Mouse (Mus musculus) embryonic facial prominence, embryonic 10.5 days (tissue): Measurements from ENCODE around the gene Jag2. TPM values are rescaled to one million over a fixed set of nuclear protein-coding genes. Genes with fewer than 3 reads are reported as not detected.

Source experiments
- DNase-seq: peaks from one replicate; pipeline ENCODE4 v3.0.0-alpha.2; 2017; ENCODE audit warnings: low spot score
- H3K27ac ChIP-seq: fragments of 300-500 bp; sonication (generic); replicated peaks from 2 replicates; pipeline ENCODE4 v1.5.1; 2016; ENCODE audit warnings: mild to moderate bottlenecking
- H3K27me3 ChIP-seq: fragments of 300-500 bp; sonication (generic); replicated peaks from 2 replicates; pipeline ENCODE4 v1.6.1; 2016; ENCODE audit warnings: low read depth, mild to moderate bottlenecking; ENCODE audit not compliant: poor library complexity, severe bottlenecking
- H3K36me3 ChIP-seq: fragments of 300-500 bp; sonication (generic); replicated peaks from 2 replicates; pipeline ENCODE4 v1.6.1; 2016; ENCODE audit warnings: mild to moderate bottlenecking, moderate library complexity
- H3K4me1 ChIP-seq: fragments of 300-500 bp; sonication (generic); 2 replicates; pipeline ENCODE4 v1.6.1; 2016
- H3K4me3 ChIP-seq: fragments of 300-500 bp; sonication (generic); 2 replicates; pipeline ENCODE4 v1.5.1; 2016; ENCODE audit warnings: mild to moderate bottlenecking, moderate library complexity
- H3K9me3 ChIP-seq: fragments of 300-500 bp; sonication (generic); 2 replicates; pipeline ENCODE4 v1.6.1; 2016; ENCODE audit warnings: mild to moderate bottlenecking
- WGBS: fragments of 180-500 bp; shearing (Covaris S2); methylation state at CpG from one replicate; pipeline ENCODE4 v1.1.7; 2016; 5-methylcytosine and 5-hydroxymethylcytosine counted together
- polyA plus RNA-seq: library from polyadenylated mRNA; unstranded; fragments of >200 nt; fragmentation: Nextera tagmentation; extraction: Ambion mirVana; gene quantifications from 2 replicates; pipeline ENCODE4 v1.2.1, GENCODE M21; 2016

Gene Jag2
- polyA plus RNA-seq, 1 experiment from 2014 or later: 5.3 TPM

- no peak overlapping the region for H3K4me3 ChIP-seq
- no peak overlapping the region for H3K27ac ChIP-seq
- 73% methylated on average over 11 of the region's 11 CpGs for WGBS
- no peaks in the 10 kb centered on the region for H3K9me3 ChIP-seq
- no peak for DNase-seq
- H3K36me3 ChIP-seq: no peaks in the 10 kb centered on the region
- H3K27me3 ChIP-seq: no peaks in the 10 kb centered on the region
- H3K4me1 ChIP-seq: peaks cover 22% of the 10 kb centered on the region
Measured at GRCm38 (mm10) chr12:112894303-112894884, 35.2 kb downstream of the Jag2 start.

- DNase-seq: no peak
- Histone ChIP-seq H3K9me3 (peaks cover 5% of the 10 kb centered on the region; the same call in 1 of the 2 replicates), H3K27me3 (peaks cover 8% of the 10 kb centered on the region), H3K27ac (no peak overlapping the region), H3K4me1 (peaks cover 14% of the 10 kb centered on the region), H3K36me3 (no peaks in the 10 kb centered on the region), H3K4me3 (no peak overlapping the region)
- 59% methylated on average over 7 of the region's 7 CpGs for WGBS
Measured at GRCm38 (mm10) chr12:112885465-112885864, 44.1 kb downstream of the Jag2 start.

- no peak overlapping the region for H3K4me3 ChIP-seq
- peak overlapping the region; percentile 30 for H3K27ac ChIP-seq
- peaks cover 49% of the 10 kb centered on the region for H3K27me3 ChIP-seq
- no peaks in the 10 kb centered on the region for H3K36me3 ChIP-seq
- peaks cover 34% of the 10 kb centered on the region for H3K4me1 ChIP-seq
- WGBS: 63% methylated on average over 6 of the region's 6 CpGs
- DNase-seq: no peak
- no peaks in the 10 kb centered on the region for H3K9me3 ChIP-seq
Measured at GRCm38 (mm10) chr12:112881301-112881815, 48.2 kb downstream of the Jag2 start.

GRCm38 (mm10) chr12:112880661-112881060, 48.9 kb downstream of the Jag2 start:
- Histone ChIP-seq H3K4me3 (no peak overlapping the region), H3K27ac (peak overlapping the region; percentile 36; the same call in 1 of the 2 replicates), H3K27me3 (peaks cover 56% of the 10 kb centered on the region), H3K4me1 (peaks cover 34% of the 10 kb centered on the region), H3K36me3 (no peaks in the 10 kb centered on the region), H3K9me3 (no peaks in the 10 kb centered on the region)
- WGBS: 73% methylated on average over 4 of the region's 4 CpGs
- DNase-seq: no peak

- Histone ChIP-seq H3K4me1 (peaks cover 32% of the 10 kb centered on the region), H3K36me3 (no peaks in the 10 kb centered on the region), H3K27ac (no peak overlapping the region), H3K9me3 (no peaks in the 10 kb centered on the region), H3K4me3 (no peak overlapping the region), H3K27me3 (peaks cover 65% of the 10 kb centered on the region)
- WGBS: 83% methylated on average over 5 of the region's 5 CpGs
- no peak for DNase-seq
Measured at GRCm38 (mm10) chr12:112879731-112880130, 49.8 kb downstream of the Jag2 start.

GRCm38 (mm10) chr12:112877607-112878020, 52.0 kb downstream of the Jag2 start:
- H3K27me3 ChIP-seq: peaks cover 84% of the 10 kb centered on the region
- H3K9me3 ChIP-seq: no peaks in the 10 kb centered on the region
- peak overlapping the region; percentile 59 for H3K4me3 ChIP-seq
- peaks cover 44% of the 10 kb centered on the region for H3K4me1 ChIP-seq
- DNase-seq: peak; percentile 80
- no peaks in the 10 kb centered on the region for H3K36me3 ChIP-seq
- peak overlapping the region; percentile 71 for H3K27ac ChIP-seq
- under 1% methylated on average over 37 of the region's 37 CpGs for WGBS

- peak overlapping the region; percentile 71 for H3K27ac ChIP-seq
- WGBS: 4% methylated on average over 17 of the region's 17 CpGs
Measured at GRCm38 (mm10) chr12:112877073-112877576, 52.5 kb downstream of the Jag2 start.

GRCm38 (mm10) chr12:112876332-112877072, 53.1 kb downstream of the Jag2 start:
- Histone ChIP-seq H3K9me3 (no peaks in the 10 kb centered on the region), H3K4me1 (peaks cover 44% of the 10 kb centered on the region), H3K27me3 (peaks cover 96% of the 10 kb centered on the region), H3K36me3 (no peaks in the 10 kb centered on the region), H3K27ac (no peak overlapping the region; the same call in 1 of the 2 replicates), H3K4me3 (peak overlapping the region; percentile 59)
- peak; percentile 58 for DNase-seq
- 6% methylated on average over 28 of the region's 28 CpGs for WGBS

More at GRCm38 (mm10) chr12:112877073-112877576, 52.5 kb downstream of the Jag2 start:
- Histone ChIP-seq H3K27me3 (peaks cover 89% of the 10 kb centered on the region), H3K9me3 (no peaks in the 10 kb centered on the region), H3K4me1 (peaks cover 44% of the 10 kb centered on the region), H3K36me3 (no peaks in the 10 kb centered on the region), H3K4me3 (peak overlapping the region; percentile 59)
- peak; percentile 54 for DNase-seq

- Histone ChIP-seq H3K9me3 (no peaks in the 10 kb centered on the region), H3K27me3 (peaks cover 98% of the 10 kb centered on the region), H3K4me1 (peaks cover 52% of the 10 kb centered on the region), H3K27ac (no peak overlapping the region; the same call in 1 of the 2 replicates), H3K4me3 (no peak overlapping the region), H3K36me3 (no peaks in the 10 kb centered on the region)
- WGBS: 22% methylated on average over 16 of the region's 16 CpGs
- DNase-seq: peak; percentile 91
Measured at GRCm38 (mm10) chr12:112875225-112876013, 54.2 kb downstream of the Jag2 start.

- Histone ChIP-seq H3K27ac (peak overlapping the region; percentile 57), H3K4me1 (peaks cover 64% of the 10 kb centered on the region)
- WGBS: 13% methylated on average over 22 of the region's 22 CpGs
Measured at GRCm38 (mm10) chr12:112874199-112874598, 55.4 kb downstream of the Jag2 start.

GRCm38 (mm10) chr12:112873452-112874190, 56.0 kb downstream of the Jag2 start:
- DNase-seq: peak; percentile 78
- Histone ChIP-seq H3K36me3 (no peaks in the 10 kb centered on the region), H3K4me1 (peaks cover 70% of the 10 kb centered on the region), H3K4me3 (peak overlapping the region; percentile 47), H3K27me3 (peaks cover 96% of the 10 kb centered on the region), H3K27ac (peak overlapping the region; percentile 57), H3K9me3 (no peaks in the 10 kb centered on the region)
- WGBS: 21% methylated on average over 18 of the region's 18 CpGs

More at GRCm38 (mm10) chr12:112874199-112874598, 55.4 kb downstream of the Jag2 start:
- peak; percentile 49 for DNase-seq
- H3K36me3 ChIP-seq: no peaks in the 10 kb centered on the region
- peaks cover 97% of the 10 kb centered on the region for H3K27me3 ChIP-seq
- peak overlapping the region; percentile 47 for H3K4me3 ChIP-seq
- H3K9me3 ChIP-seq: no peaks in the 10 kb centered on the region
